Mouse (Mus musculus) heart, adult 2 months (tissue): ENCODE results near the gene Btbd9. TPM values are rescaled to one million over a fixed set of nuclear protein-coding genes. Genes with fewer than 3 reads are reported as not detected.

Experiments
- DNase-seq, 2 experiments: peaks; one replicate each; pipeline ENCODE4 v3.0.0; 2021
- H3K27ac ChIP-seq: fragments of 200-600 bp; 2 replicates; pipeline ENCODE4 v1.8.1; 2022
- H3K27me3 ChIP-seq: fragments of 200-500 bp; 2 replicates; pipeline ENCODE4 v1.6.1; 2012; ENCODE audit warnings: mild to moderate bottlenecking, low read length, inconsistent platforms, mixed read lengths; ENCODE audit not compliant: control insufficient read depth, insufficient read depth
- H3K36me3 ChIP-seq: fragments of 200-500 bp; 2 replicates; pipeline ENCODE4 v1.6.1; 2012; ENCODE audit warnings: low read length, inconsistent platforms; ENCODE audit not compliant: control insufficient read depth, insufficient read depth
- H3K4me1 ChIP-seq: fragments of 200-500 bp; 2 replicates; pipeline ENCODE4 v1.6.1; 2011; ENCODE audit warnings: low read length; ENCODE audit not compliant: control insufficient read depth, insufficient read depth
- H3K4me3 ChIP-seq: fragments of 200-600 bp; 2 replicates; pipeline ENCODE4 v1.8.1; 2022
- H3K79me2 ChIP-seq: fragments of 200-500 bp; replicated peaks from 2 replicates; pipeline ENCODE4 v1.6.1; 2012; ENCODE audit warnings: mild to moderate bottlenecking, inconsistent platforms, low read length, moderate library complexity, mixed read lengths; ENCODE audit not compliant: control insufficient read depth, insufficient read depth
- H3K9ac ChIP-seq: fragments of 200-500 bp; 2 replicates; pipeline ENCODE4 v1.6.1; 2012; ENCODE audit warnings: low read depth, mild to moderate bottlenecking, control low read depth, inconsistent platforms, low read length, mixed read lengths
- CTCF ChIP-seq: fragments of 200-600 bp; IDR thresholded peaks from 2 replicates; pipeline ENCODE4 v1.8.1; 2022; ENCODE audit warnings: antibody characterized with exemption, mild to moderate bottlenecking, moderate library complexity
- EP300 ChIP-seq: fragments of 200-500 bp; IDR thresholded peaks from 2 replicates; pipeline ENCODE4 v1.6.1; 2011; ENCODE audit warnings: low read depth, low read length, control low read depth; ENCODE audit not compliant: insufficient read depth
- POLR2A ChIP-seq: fragments of 200-500 bp; IDR thresholded peaks from 2 replicates; pipeline ENCODE4 v1.6.1; 2011; ENCODE audit warnings: mild to moderate bottlenecking, low read depth, low read length, control low read depth; ENCODE audit not compliant: insufficient read depth
- WGBS: fragments of 180-500 bp; shearing (Covaris S2); methylation state at CpG from one replicate; pipeline ENCODE4 v1.1.7; 2018; 5-methylcytosine and 5-hydroxymethylcytosine counted together
- intact Hi-C: fragments of 180-260 bp; cut with DNase I; formaldehyde crosslinking; loops from one replicate; pipeline ENCODE4 v1.15.1; 2025
- polyA plus RNA-seq: library from polyadenylated mRNA; depleted of rRNA; stranded (reverse); fragments of >200 nt; gene quantifications from 2 replicates; pipeline ENCODE4 v1.2.3, GENCODE M21; 2012
- total RNA-seq, 2 experiments: library from RNA; stranded (reverse); gene quantifications; 2 replicates each; pipeline ENCODE4 v1.2.3; 2021

Gene Btbd9
- total and polyA plus RNA-seq, 3 experiments, result 8.1 to 22.0 (median 20.9) TPM

DNA sequence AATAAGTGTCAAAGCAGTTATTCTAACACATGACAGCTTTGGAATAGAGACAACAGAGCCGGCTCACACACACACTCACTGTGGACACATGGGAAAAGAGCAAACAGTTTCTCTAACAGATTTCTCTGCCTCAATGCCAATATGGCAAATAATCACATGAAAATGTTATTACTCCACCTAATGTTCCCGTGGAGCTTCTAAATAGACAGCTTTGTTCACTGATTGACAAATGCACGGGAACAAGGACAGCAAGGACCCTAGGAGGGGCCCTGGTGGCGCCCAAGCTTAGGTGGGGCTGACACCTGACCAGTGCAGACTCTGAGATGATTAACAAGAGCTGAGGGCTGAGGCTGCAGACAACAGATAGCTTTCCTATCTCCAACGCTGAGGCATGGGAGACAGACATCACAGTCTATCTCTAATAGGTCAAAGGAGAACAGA lies 140.2 kb downstream of the Btbd9 start:
- H3K4me1 ChIP-seq, result peaks cover 2% of the 10 kb centered on the region
- H3K9ac ChIP-seq, result no peak overlapping the region
- H3K27ac ChIP-seq, result no peak overlapping the region
- H3K4me3 ChIP-seq, result no peak overlapping the region
- no peaks in the 10 kb centered on the region for H3K27me3 ChIP-seq
- no peak for DNase-seq
- intact Hi-C loops, result no loop called here
- H3K36me3 ChIP-seq, result no peaks in the 10 kb centered on the region
- TF ChIP-seq CTCF, result no peak
- no peak for TF ChIP-seq EP300
- no peak for TF ChIP-seq POLR2A
- 64% methylated on average over 5 of the region's 5 CpGs for WGBS
- no peaks in the 10 kb centered on the region for H3K79me2 ChIP-seq

DNA sequence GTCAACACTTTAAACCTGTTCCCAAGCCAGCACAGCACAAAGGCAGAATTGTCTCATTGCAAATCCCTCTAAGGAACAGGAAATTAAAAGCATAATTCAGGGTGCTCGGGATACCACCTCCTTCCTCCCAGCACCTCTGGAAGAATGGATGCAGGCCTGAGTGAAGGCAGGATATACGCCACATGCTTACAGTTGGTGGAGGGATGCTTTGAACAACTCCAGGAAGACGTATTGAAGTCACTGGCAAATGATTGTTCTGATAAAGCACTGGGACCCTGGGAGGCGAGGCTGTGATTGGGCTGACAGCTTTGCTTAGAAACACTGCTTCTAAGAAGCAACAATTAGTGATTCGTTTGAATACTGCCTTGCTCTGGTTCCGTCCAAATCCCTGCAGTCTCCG lies 140.8 kb downstream of the Btbd9 start:
- no peak for TF ChIP-seq EP300
- no peak for TF ChIP-seq CTCF
- TF ChIP-seq POLR2A, result no peak
- Histone ChIP-seq H3K4me1 (peaks cover 2% of the 10 kb centered on the region), H3K79me2 (no peaks in the 10 kb centered on the region), H3K27me3 (no peaks in the 10 kb centered on the region), H3K9ac (no peak overlapping the region), H3K36me3 (no peaks in the 10 kb centered on the region), H3K4me3 (no peak overlapping the region), H3K27ac (no peak overlapping the region)
- 69% methylated on average over 7 of the region's 7 CpGs for WGBS
- intact Hi-C loops, result no loop called here
- no peak for DNase-seq

DNA sequence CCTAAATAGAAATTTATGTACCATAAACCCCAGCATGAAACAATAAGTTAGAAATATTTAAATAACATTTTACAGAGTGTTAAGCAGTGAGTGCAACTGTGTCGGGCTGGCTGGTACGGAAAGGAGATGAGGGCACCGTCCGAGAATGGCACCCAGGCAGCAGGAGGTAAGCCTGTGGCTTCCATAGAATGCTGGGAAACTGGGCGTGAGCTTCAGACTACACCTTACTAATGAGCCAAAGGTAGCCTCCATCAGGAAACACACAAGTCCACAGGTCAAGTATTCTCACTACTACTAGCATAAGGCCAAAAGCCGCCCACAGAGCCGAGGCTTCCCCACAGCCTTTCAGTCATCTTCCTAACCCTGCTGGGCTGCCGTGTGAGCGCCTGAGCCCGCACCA lies 144.2 kb downstream of the Btbd9 start:
- TF ChIP-seq POLR2A (no peak), CTCF (no peak), EP300 (no peak)
- H3K4me1 ChIP-seq, result no peaks in the 10 kb centered on the region
- H3K27me3 ChIP-seq, result no peaks in the 10 kb centered on the region
- H3K79me2 ChIP-seq, result no peaks in the 10 kb centered on the region
- H3K27ac ChIP-seq, result no peak overlapping the region
- H3K4me3 ChIP-seq, result no peak overlapping the region
- 95% methylated on average over 10 of the region's 10 CpGs for WGBS
- H3K9ac ChIP-seq, result no peak overlapping the region
- no peak for DNase-seq
- intact Hi-C loops, result no loop called here
- no peaks in the 10 kb centered on the region for H3K36me3 ChIP-seq

DNA sequence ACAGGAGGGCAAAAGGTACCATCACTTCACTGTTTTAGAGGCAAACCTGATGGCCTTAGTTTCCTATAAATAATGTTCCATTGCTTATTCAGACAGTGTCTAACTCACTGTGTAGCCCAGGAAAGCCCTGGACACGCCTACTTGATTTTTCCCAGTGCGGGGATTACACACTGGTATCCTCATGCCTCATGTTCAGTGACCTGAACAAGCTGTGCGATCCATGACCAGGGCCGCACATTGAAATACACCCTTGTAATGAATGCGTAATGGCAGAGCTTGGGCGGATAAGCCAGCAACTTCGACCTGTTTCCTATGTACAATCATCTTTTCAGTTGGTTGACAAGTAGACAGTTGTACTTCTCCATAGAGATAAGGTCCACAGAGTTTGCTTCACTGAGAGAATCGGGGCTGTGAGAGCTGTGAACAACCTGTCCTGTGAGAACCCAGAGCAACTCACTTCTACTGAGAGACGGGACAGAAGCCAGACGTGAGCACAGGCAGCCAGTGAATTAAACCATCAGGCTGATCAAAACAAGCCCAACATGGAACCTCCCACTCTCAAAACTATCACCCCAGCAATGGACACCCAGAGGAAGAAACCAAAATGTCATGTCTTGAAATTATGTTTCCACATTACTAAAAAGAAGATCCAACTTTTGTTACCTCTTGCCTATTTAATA lies 145.2 kb downstream of the Btbd9 start:
- intact Hi-C loops, result no loop called here
- 85% methylated on average over 10 of the region's 10 CpGs for WGBS
- no peaks in the 10 kb centered on the region for H3K79me2 ChIP-seq
- H3K36me3 ChIP-seq, result no peaks in the 10 kb centered on the region
- H3K27me3 ChIP-seq, result no peaks in the 10 kb centered on the region
- no peak for TF ChIP-seq EP300
- TF ChIP-seq POLR2A, result no peak
- TF ChIP-seq CTCF, result no peak
- H3K4me3 ChIP-seq, result no peak overlapping the region
- H3K27ac ChIP-seq, result no peak overlapping the region
- no peak for DNase-seq
- no peak overlapping the region for H3K9ac ChIP-seq
- H3K4me1 ChIP-seq, result no peaks in the 10 kb centered on the region

DNA sequence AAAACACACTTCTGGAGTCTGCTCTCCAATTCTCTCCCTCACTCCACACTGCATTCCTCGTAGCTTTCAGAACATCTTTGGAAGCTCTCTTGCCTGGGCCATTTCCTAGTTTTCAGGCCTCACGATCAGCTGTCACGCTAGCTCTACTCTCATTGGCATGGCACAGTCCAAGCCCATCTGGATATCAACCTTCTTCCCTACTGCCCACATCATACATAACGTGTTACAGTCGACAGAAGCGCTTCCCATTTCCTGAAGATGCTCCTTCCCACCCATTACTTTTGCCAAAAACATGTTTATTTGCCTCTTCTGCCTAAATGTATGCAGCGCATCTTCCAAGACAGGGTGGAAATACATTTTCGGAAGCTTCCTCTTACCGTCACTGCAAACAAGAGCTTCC lies 147.6 kb downstream of the Btbd9 start:
- no peak overlapping the region for H3K4me3 ChIP-seq
- 85% methylated on average over 9 of the region's 9 CpGs for WGBS
- H3K36me3 ChIP-seq, result no peaks in the 10 kb centered on the region
- H3K4me1 ChIP-seq, result no peaks in the 10 kb centered on the region
- no peak overlapping the region for H3K9ac ChIP-seq
- H3K27me3 ChIP-seq, result no peaks in the 10 kb centered on the region
- H3K79me2 ChIP-seq, result no peaks in the 10 kb centered on the region
- H3K27ac ChIP-seq, result no peak overlapping the region
- TF ChIP-seq POLR2A (no peak), EP300 (no peak), CTCF (no peak)
- no peak for DNase-seq
- intact Hi-C loops, result no loop called here

DNA sequence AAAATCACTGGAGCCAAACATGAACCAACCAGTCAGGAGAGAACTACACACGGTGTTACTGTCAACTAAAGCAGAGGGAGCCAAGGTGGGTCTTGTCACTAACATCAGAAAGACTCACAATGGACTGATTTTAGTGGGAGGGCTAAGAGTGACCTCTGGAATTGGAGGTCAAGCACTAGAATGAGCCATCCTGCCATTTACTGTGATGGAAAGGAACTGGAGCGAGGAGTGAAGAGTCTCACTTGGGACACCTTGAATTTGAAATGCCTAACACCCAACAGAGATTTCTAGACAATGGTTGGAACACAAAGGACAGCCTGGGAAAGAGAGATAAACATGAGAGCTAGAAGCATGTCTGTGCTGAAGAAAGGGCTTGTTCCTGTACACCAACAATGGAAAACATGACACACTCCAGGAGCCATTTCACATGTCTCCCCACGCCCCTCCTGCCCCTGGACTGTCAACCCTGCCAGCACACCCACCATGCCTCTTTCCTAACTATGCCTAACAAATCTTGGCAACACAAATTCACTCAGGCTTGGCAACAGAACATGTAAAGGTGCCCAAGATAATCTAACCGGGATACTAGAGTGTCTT lies 152.9 kb downstream of the Btbd9 start:
- no peak overlapping the region for H3K9ac ChIP-seq
- no peaks in the 10 kb centered on the region for H3K27me3 ChIP-seq
- intact Hi-C loops, result no loop called here
- no peak for TF ChIP-seq EP300
- TF ChIP-seq POLR2A, result no peak
- no peak for TF ChIP-seq CTCF
- no peak overlapping the region for H3K27ac ChIP-seq
- H3K4me3 ChIP-seq, result no peak overlapping the region
- no peaks in the 10 kb centered on the region for H3K79me2 ChIP-seq
- no peaks in the 10 kb centered on the region for H3K36me3 ChIP-seq
- no peak for DNase-seq
- peaks cover 2% of the 10 kb centered on the region; the same call in 1 of the 2 replicates for H3K4me1 ChIP-seq
- 46% methylated on average over 4 of the region's 4 CpGs for WGBS
